Mouse (Mus musculus): ENCODE measurements around the gene Aldh3a1.

DNA sequence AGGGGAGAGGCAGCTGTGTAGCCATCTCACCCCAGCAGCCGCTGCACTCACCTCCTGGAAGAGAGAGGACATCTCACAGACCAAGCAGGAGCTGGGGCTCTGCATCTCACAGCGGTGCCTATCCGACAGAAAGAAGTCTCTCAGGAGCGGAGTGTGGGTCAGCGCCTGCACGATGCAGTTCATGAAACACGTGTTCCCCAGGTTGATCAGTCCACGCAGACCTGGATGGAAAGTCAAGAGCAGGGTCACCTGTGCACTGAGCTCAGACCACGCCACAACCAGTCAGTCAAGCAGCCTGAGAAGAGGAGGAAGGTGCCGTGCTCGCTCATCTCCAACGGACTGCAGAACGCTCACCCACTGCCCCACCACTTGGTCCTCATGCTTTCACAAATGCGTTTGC lies 44.6 kb upstream of the Aldh3a1 start:
- TF ChIP-seq CTCF (IDR thresholded peaks at IDR 0.05; ENCODE audit: insufficient read depth, low read length): no peak
- no peak for TF ChIP-seq POLR2A (IDR thresholded peaks at IDR 0.05; ENCODE audit: borderline replicate concordance, extremely low read depth, low read depth, low read length)

Data from lung, adult 2 months (tissue).